Mouse (Mus musculus): ENCODE results near the gene Cln3. TPM values are rescaled to one million over a fixed set of nuclear protein-coding genes. Genes with fewer than 3 reads are reported as not detected.
A peak's percentile ranks its signal among the peaks of the same experiment; 100 is the strongest.

The Cln3 gene
- polyA plus RNA-seq, 1 experiment from 2014 or later = 62.9 TPM

DNA sequence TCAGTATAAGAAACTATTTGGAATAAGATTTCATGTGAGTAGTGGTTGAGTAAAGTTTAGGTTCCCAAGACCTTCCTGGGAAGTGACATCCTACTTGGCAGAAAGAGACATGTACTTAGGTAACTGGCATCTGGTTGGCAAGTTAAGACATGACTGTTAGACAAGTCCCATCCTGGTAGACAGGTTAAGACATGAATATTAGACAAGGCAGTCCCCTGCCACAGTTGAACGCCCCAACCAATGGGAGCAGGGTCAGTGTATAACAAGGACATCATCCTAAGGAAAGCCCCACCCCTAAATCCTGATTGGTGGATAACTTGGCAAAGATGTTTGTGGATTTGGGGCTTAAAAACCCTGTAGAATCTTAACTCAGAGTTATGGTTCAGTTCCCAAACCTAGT lies 52.2 kb downstream of the Cln3 start:
- WGBS = 89% methylated on average over 1 of the region's 1 CpGs
- H3K27me3 ChIP-seq (replicated peaks; ENCODE audit: control insufficient read depth, insufficient read depth, low read length) = peaks cover 10% of the 10 kb centered on the region
- no peak for TF ChIP-seq CTCF (IDR thresholded peaks at IDR 0.05; ENCODE audit: low read depth)
- H3K4me2 ChIP-seq (replicated peaks; ENCODE audit: low read depth) = no peak overlapping the region
- no peak overlapping the region for H3K27ac ChIP-seq (ENCODE audit: low read depth, low read length)
- no peaks in the 10 kb centered on the region for H3K36me3 ChIP-seq (ENCODE audit: control insufficient read depth, insufficient read depth)
- no peaks in the 10 kb centered on the region for H3K9me3 ChIP-seq (ENCODE audit: control insufficient read depth)
- no peak for ATAC-seq
- no peaks in the 10 kb centered on the region for H3K4me1 ChIP-seq (replicated peaks; ENCODE audit: control insufficient read depth, insufficient read depth, low read length)
- no peak overlapping the region for H3K9ac ChIP-seq (ENCODE audit: low read depth, low read length)
- no peak overlapping the region for H3K4me3 ChIP-seq (ENCODE audit: low read depth, low read length)

DNA sequence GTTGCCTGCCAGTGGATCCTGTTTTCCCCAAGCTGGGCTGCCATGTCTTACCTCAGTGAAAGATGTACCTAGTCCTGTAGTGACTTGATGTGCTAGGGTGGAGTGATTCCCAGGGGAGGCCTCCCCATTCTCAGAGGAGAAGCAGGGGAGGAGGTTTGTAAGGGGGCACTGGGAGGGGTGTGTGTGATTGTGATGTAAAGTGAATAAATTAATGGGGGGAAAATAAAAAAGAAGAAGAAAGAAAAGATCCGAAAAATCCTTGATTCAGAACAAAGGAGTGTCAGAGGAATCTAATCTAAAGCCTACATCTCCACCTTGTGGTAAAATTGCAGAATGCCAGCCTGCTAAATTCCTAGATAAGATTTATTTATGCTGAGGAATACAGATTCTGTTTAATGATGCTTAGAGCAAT lies 57.4 kb downstream of the Cln3 start:
- WGBS = 9% methylated on average over 1 of the region's 1 CpGs
- H3K4me2 ChIP-seq (replicated peaks; ENCODE audit: low read depth) = no peak overlapping the region
- no peaks in the 10 kb centered on the region for H3K9me3 ChIP-seq (ENCODE audit: control insufficient read depth)
- no peaks in the 10 kb centered on the region for H3K27me3 ChIP-seq (replicated peaks; ENCODE audit: control insufficient read depth, insufficient read depth, low read length)
- TF ChIP-seq CTCF (IDR thresholded peaks at IDR 0.05; ENCODE audit: low read depth) = peak; percentile 82
- H3K9ac ChIP-seq (ENCODE audit: low read depth, low read length) = no peak overlapping the region
- peak; percentile 28; the same call in 1 of the 2 replicates for ATAC-seq
- no peak overlapping the region for H3K4me3 ChIP-seq (ENCODE audit: low read depth, low read length)
- no peaks in the 10 kb centered on the region for H3K36me3 ChIP-seq (ENCODE audit: control insufficient read depth, insufficient read depth)
- no peaks in the 10 kb centered on the region for H3K4me1 ChIP-seq (replicated peaks; ENCODE audit: control insufficient read depth, insufficient read depth, low read length)
- H3K27ac ChIP-seq (ENCODE audit: low read depth, low read length) = no peak overlapping the region

DNA sequence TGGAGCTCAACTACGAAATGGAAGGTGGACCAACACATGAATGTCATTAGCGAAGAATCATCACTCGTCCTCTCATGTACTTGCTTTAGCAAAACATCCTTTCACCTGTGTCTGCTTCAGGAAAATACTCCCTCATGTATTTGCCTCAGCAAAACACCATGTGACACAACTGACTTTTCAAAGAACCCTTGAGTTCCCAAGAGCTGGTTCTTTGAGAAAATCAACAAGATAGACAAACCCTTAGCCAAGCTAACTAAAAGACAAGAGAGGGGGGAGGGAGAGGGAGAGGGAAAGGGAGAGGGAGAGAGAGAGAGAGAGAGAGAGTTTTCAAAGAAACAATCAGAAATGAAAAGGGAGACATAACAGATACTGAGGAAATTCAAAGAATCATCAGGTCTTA lies 62.3 kb downstream of the Cln3 start:
- no peak overlapping the region for H3K27ac ChIP-seq (ENCODE audit: low read depth, low read length)
- ATAC-seq = no peak
- no peak for TF ChIP-seq CTCF (IDR thresholded peaks at IDR 0.05; ENCODE audit: low read depth)
- H3K36me3 ChIP-seq (ENCODE audit: control insufficient read depth, insufficient read depth) = no peaks in the 10 kb centered on the region
- H3K9ac ChIP-seq (ENCODE audit: low read depth, low read length) = no peak overlapping the region
- H3K4me1 ChIP-seq (replicated peaks; ENCODE audit: control insufficient read depth, insufficient read depth, low read length) = no peaks in the 10 kb centered on the region
- H3K4me2 ChIP-seq (replicated peaks; ENCODE audit: low read depth) = no peak overlapping the region
- 77% methylated on average over 3 of the region's 3 CpGs for WGBS
- H3K27me3 ChIP-seq (replicated peaks; ENCODE audit: control insufficient read depth, insufficient read depth, low read length) = no peaks in the 10 kb centered on the region
- H3K9me3 ChIP-seq (ENCODE audit: control insufficient read depth) = no peaks in the 10 kb centered on the region
- H3K4me3 ChIP-seq (ENCODE audit: low read depth, low read length) = no peak overlapping the region

Small RNA genes within 50 kb of the gene (microRNA-seq; reads per million reads assigned to microRNA genes)
- gene Mir7059 = 1.9 reads per million

Other genes starting within 250 kb of the Cln3 start
- gene Lat, start 216.2 kb downstream of the Cln3 start, polyA plus RNA-seq (2015; fragmentation: Nextera tagmentation; extraction: Ambion mirVana) = 0.65 and 1.1 TPM in 2 replicates
- 47.7 and 51.3 TPM in 2 replicates for gene Spns1, start 208.4 kb downstream of the Cln3 start, polyA plus RNA-seq (2015; fragmentation: Nextera tagmentation; extraction: Ambion mirVana)
- 1.9 and 2.1 TPM in 2 replicates for gene Nfatc2ip, start 189.1 kb downstream of the Cln3 start, polyA plus RNA-seq (2015; fragmentation: Nextera tagmentation; extraction: Ambion mirVana)
- gene Cd19, start 170.9 kb downstream of the Cln3 start, polyA plus RNA-seq (2015; fragmentation: Nextera tagmentation; extraction: Ambion mirVana) = 0.07 and 0.09 TPM in 2 replicates
- 15.1 and 17.0 TPM in 2 replicates for gene Rabep2, start 157.1 kb downstream of the Cln3 start, polyA plus RNA-seq (2015; fragmentation: Nextera tagmentation; extraction: Ambion mirVana)
- 0.05 and 0.24 TPM in 2 replicates for gene Atp2a1, start 122.7 kb downstream of the Cln3 start, polyA plus RNA-seq (2015; fragmentation: Nextera tagmentation; extraction: Ambion mirVana)
- gene Sh2b1, start 110.4 kb downstream of the Cln3 start, polyA plus RNA-seq (2015; fragmentation: Nextera tagmentation; extraction: Ambion mirVana) = 23.6 and 23.8 TPM in 2 replicates
- 70.3 and 76.5 TPM in 2 replicates for gene Tufm, start 98.5 kb downstream of the Cln3 start, polyA plus RNA-seq (2015; fragmentation: Nextera tagmentation; extraction: Ambion mirVana)
- 19.4 and 22.0 TPM in 2 replicates for gene Atxn2l, start 82.4 kb downstream of the Cln3 start, polyA plus RNA-seq (2015; fragmentation: Nextera tagmentation; extraction: Ambion mirVana)
- gene Eif3c, start 19.4 kb downstream of the Cln3 start, polyA plus RNA-seq (2015; fragmentation: Nextera tagmentation; extraction: Ambion mirVana) = 141 and 150 TPM in 2 replicates
- 0.44 and 0.57 TPM in 2 replicates for gene Apobr, start 875 bp downstream of the Cln3 start, polyA plus RNA-seq (2015; fragmentation: Nextera tagmentation; extraction: Ambion mirVana)
- 0.14 TPM in 1 of 2 replicates, not detected in the other for gene Il27, start 9.1 kb upstream of the Cln3 start, polyA plus RNA-seq (2015; fragmentation: Nextera tagmentation; extraction: Ambion mirVana)
- gene Nupr1, start 45.0 kb upstream of the Cln3 start, polyA plus RNA-seq (2015; fragmentation: Nextera tagmentation; extraction: Ambion mirVana) = 28.2 and 30.8 TPM in 2 replicates
- 21.7 and 25.8 TPM in 2 replicates for gene Sgf29, start 63.5 kb upstream of the Cln3 start, polyA plus RNA-seq (2015; fragmentation: Nextera tagmentation; extraction: Ambion mirVana)
- gene Sult1a1, start 90.6 kb upstream of the Cln3 start, polyA plus RNA-seq (2015; fragmentation: Nextera tagmentation; extraction: Ambion mirVana) = 6.8 and 8.2 TPM in 2 replicates
- gene Bola2, start 109.6 kb upstream of the Cln3 start, polyA plus RNA-seq (2015; fragmentation: Nextera tagmentation; extraction: Ambion mirVana) = 80.4 and 98.2 TPM in 2 replicates
- 4.8 and 5.5 TPM in 2 replicates for gene Slx1b, start 110.0 kb upstream of the Cln3 start, polyA plus RNA-seq (2015; fragmentation: Nextera tagmentation; extraction: Ambion mirVana)
- 21.5 TPM in 2 replicates for gene Coro1a, start 122.0 kb upstream of the Cln3 start, polyA plus RNA-seq (2015; fragmentation: Nextera tagmentation; extraction: Ambion mirVana)
- gene Mapk3, start 173.8 kb upstream of the Cln3 start, polyA plus RNA-seq (2015; fragmentation: Nextera tagmentation; extraction: Ambion mirVana) = 131 and 142 TPM in 2 replicates
- gene Gdpd3, start 180.5 kb upstream of the Cln3 start, polyA plus RNA-seq (2015; fragmentation: Nextera tagmentation; extraction: Ambion mirVana) = 13.9 and 14.6 TPM in 2 replicates
- gene Ypel3, start 191.1 kb upstream of the Cln3 start, polyA plus RNA-seq (2015; fragmentation: Nextera tagmentation; extraction: Ambion mirVana) = 63.1 and 64.6 TPM in 2 replicates
- gene Tbx6, start 195.7 kb upstream of the Cln3 start, polyA plus RNA-seq (2015; fragmentation: Nextera tagmentation; extraction: Ambion mirVana) = 0.17 TPM in 2 replicates
- 134 and 135 TPM in 2 replicates for gene Ppp4c, start 206.7 kb upstream of the Cln3 start, polyA plus RNA-seq (2015; fragmentation: Nextera tagmentation; extraction: Ambion mirVana)
- 0.97 and 1.2 TPM in 2 replicates for gene Fam57b, start 211.9 kb upstream of the Cln3 start, polyA plus RNA-seq (2015; fragmentation: Nextera tagmentation; extraction: Ambion mirVana)
- gene 4930451I11Rik, start 245.8 kb upstream of the Cln3 start, polyA plus RNA-seq (2015; fragmentation: Nextera tagmentation; extraction: Ambion mirVana) = not detected in 2 replicates